Mouse (Mus musculus): ENCODE data around the gene Brwd1. TPM values are rescaled to one million over a fixed set of nuclear protein-coding genes. Genes with fewer than 3 reads are reported as not detected.

Gene Brwd1
- polyA plus RNA-seq, 1 experiment from 2014 or later, result 97.7 TPM

DNA sequence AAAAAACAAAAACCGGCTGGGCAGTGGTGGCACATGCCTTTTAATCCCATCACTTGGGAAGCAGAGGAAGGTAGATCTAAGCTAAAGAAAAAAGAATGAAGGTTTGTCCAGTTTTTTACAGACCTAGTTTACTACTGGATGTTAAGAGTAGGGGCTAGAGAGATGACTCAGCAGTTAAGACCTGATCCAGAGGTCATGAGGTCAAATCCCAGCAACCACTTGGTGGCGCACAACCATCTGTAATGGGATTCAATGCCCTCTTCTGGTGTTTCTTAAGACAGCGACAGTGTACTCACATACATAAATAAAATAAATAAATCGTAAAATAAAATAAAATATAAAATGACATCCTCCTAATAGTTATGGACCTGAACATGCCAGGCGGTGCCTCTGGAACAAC lies 38.2 kb downstream of the Brwd1 start:
- H3K27ac ChIP-seq (ENCODE audit: low read depth, low read length), result no peak overlapping the region
- 62% methylated on average over 5 of the region's 5 CpGs for WGBS (ENCODE audit: insufficient replicate concordance)
- H3K4me3 ChIP-seq (ENCODE audit: low read depth, low read length), result no peak overlapping the region
- H3K27me3 ChIP-seq (ENCODE audit: control insufficient read depth, insufficient read depth, low read length), result no peaks in the 10 kb centered on the region
- H3K4me2 ChIP-seq, result no peak overlapping the region
- peaks cover 34% of the 10 kb centered on the region for H3K36me3 ChIP-seq (ENCODE audit: control insufficient read depth, insufficient read depth, low read length)
- no peaks in the 10 kb centered on the region for H3K4me1 ChIP-seq (ENCODE audit: control insufficient read depth, insufficient read depth, low read length)
- H3K9me3 ChIP-seq (replicated peaks; ENCODE audit: control insufficient read depth, low read length), result no peaks in the 10 kb centered on the region
- no peak for ATAC-seq (replicated peaks; ENCODE audit: insufficient number of reproducible peaks, low FRiP score, low TSS enrichment)
- H3K9ac ChIP-seq (ENCODE audit: low read depth, low read length), result no peak overlapping the region

DNA sequence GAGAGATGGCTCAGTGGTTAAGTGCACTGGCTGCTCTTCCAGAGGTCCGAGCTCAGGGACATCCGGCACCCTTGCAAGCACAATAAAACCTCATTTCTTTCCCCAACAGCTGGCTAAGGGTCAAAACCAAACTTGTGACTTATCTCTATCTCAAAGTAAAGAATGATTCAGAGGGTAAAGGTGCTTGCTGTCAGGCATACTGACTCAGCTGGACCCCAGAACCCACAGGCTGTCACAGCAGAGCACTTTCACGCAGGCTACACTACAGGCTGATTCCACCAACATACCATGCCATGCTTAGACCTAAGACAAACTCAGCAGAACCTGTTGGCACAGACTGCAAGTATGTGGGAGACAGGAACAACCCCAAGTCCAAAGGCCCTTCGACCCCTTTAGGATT lies 41.6 kb downstream of the Brwd1 start:
- WGBS (ENCODE audit: insufficient replicate concordance), result 93% methylated on average over 4 of the region's 4 CpGs
- H3K27ac ChIP-seq (ENCODE audit: low read depth, low read length), result no peak overlapping the region
- peaks cover 51% of the 10 kb centered on the region for H3K36me3 ChIP-seq (ENCODE audit: control insufficient read depth, insufficient read depth, low read length)
- H3K9ac ChIP-seq (ENCODE audit: low read depth, low read length), result no peak overlapping the region
- H3K4me1 ChIP-seq (ENCODE audit: control insufficient read depth, insufficient read depth, low read length), result no peaks in the 10 kb centered on the region
- no peaks in the 10 kb centered on the region for H3K9me3 ChIP-seq (replicated peaks; ENCODE audit: control insufficient read depth, low read length)
- H3K4me3 ChIP-seq (ENCODE audit: low read depth, low read length), result no peak overlapping the region
- no peaks in the 10 kb centered on the region for H3K27me3 ChIP-seq (ENCODE audit: control insufficient read depth, insufficient read depth, low read length)
- ATAC-seq (replicated peaks; ENCODE audit: insufficient number of reproducible peaks, low FRiP score, low TSS enrichment), result no peak
- no peak overlapping the region for H3K4me2 ChIP-seq

DNA sequence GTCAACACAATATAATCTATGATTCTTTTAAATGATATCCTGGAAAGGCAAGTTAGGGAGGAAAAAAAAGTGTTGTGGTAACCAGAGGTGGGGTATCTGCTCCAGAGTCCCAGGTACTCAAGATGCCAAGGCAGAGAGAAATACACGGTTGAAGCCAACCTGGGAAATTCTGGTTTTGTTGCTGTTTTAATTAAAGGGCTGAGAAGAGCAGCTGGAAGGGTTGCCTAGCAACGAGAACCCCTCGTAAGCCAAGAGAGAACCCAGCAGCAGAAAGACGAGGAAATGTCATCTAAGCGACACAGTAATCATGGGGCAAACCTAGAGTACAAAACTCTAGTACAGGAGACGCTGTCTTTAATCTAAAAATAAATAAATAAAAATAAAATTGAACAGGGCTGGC lies 42.8 kb downstream of the Brwd1 start:
- Histone ChIP-seq H3K36me3 (ENCODE audit: control insufficient read depth, insufficient read depth, low read length) (peaks cover 57% of the 10 kb centered on the region), H3K27me3 (ENCODE audit: control insufficient read depth, insufficient read depth, low read length) (no peaks in the 10 kb centered on the region), H3K27ac (ENCODE audit: low read depth, low read length) (no peak overlapping the region), H3K4me1 (ENCODE audit: control insufficient read depth, insufficient read depth, low read length) (no peaks in the 10 kb centered on the region), H3K4me2 (no peak overlapping the region), H3K4me3 (ENCODE audit: low read depth, low read length) (no peak overlapping the region), H3K9me3 (replicated peaks; ENCODE audit: control insufficient read depth, low read length) (no peaks in the 10 kb centered on the region), H3K9ac (ENCODE audit: low read depth, low read length) (no peak overlapping the region)
- no peak for ATAC-seq (replicated peaks; ENCODE audit: insufficient number of reproducible peaks, low FRiP score, low TSS enrichment)
- 81% methylated on average over 6 of the region's 6 CpGs for WGBS (ENCODE audit: insufficient replicate concordance)

DNA sequence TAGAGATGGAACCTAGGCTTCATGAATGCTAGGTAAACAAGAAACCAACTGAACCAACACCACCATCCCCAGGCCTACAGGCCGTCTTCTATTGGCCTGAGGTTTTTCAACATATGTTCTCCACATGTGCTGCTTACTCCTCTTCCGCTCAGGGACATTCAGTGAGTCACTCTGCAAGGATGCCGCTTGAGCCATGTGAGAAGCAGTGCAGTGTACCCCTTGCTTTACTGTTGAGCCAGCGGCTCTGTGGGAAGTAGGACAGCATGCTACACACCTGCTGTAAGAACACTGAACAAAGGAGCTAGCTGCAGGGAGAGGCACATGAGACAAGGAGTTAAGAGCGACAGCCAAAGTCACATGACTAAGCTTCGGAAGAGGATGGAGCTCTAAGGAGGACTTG lies 47.9 kb downstream of the Brwd1 start:
- ATAC-seq (replicated peaks; ENCODE audit: insufficient number of reproducible peaks, low FRiP score, low TSS enrichment), result no peak
- H3K27ac ChIP-seq (ENCODE audit: low read depth, low read length), result no peak overlapping the region

DNA sequence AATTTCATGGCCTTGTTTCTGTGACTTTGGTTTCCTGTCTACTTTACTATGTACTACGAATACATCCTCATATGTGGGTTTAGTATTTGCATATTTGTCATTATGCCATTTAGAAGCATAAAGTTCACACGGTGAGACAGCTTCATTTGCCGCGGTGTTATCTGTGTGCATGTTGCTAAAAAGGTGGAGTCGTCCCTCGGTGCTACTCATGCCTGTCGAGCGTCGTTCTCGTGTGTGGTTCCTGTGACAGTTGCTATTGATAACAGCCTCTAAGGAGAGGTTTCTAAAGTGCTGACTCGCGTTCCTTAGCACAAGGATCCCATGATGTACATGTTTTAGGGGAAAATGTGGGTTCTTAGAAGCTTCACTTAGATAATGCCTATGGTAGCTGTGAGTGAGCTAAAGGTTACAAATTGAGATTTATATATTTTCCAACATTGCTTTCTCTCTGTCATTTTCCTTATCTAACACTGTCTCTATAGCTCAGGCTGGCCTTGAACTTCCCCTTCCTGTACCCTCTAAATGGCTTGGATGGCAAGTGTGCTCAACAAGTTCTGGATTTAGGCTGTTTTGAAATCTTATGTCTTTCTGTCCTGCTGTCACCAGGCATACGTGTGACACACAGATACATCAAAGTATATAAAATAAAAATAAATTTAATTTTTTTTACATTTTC lies 49.8 kb downstream of the Brwd1 start:
- 55% methylated on average over 13 of the region's 13 CpGs for WGBS (ENCODE audit: insufficient replicate concordance)
- Histone ChIP-seq H3K4me1 (ENCODE audit: control insufficient read depth, insufficient read depth, low read length) (no peaks in the 10 kb centered on the region), H3K27ac (ENCODE audit: low read depth, low read length) (no peak overlapping the region), H3K36me3 (ENCODE audit: control insufficient read depth, insufficient read depth, low read length) (peaks cover 52% of the 10 kb centered on the region), H3K27me3 (ENCODE audit: control insufficient read depth, insufficient read depth, low read length) (no peaks in the 10 kb centered on the region), H3K9me3 (replicated peaks; ENCODE audit: control insufficient read depth, low read length) (no peaks in the 10 kb centered on the region), H3K9ac (ENCODE audit: low read depth, low read length) (no peak overlapping the region), H3K4me2 (no peak overlapping the region), H3K4me3 (ENCODE audit: low read depth, low read length) (no peak overlapping the region)
- no peak for ATAC-seq (replicated peaks; ENCODE audit: insufficient number of reproducible peaks, low FRiP score, low TSS enrichment)

More for the DNA sequence above, 47.9 kb downstream of the Brwd1 start:
- no peaks in the 10 kb centered on the region for H3K9me3 ChIP-seq (replicated peaks; ENCODE audit: control insufficient read depth, low read length)
- no peaks in the 10 kb centered on the region for H3K27me3 ChIP-seq (ENCODE audit: control insufficient read depth, insufficient read depth, low read length)
- no peak overlapping the region for H3K4me2 ChIP-seq
- H3K9ac ChIP-seq (ENCODE audit: low read depth, low read length), result no peak overlapping the region
- H3K36me3 ChIP-seq (ENCODE audit: control insufficient read depth, insufficient read depth, low read length), result peaks cover 56% of the 10 kb centered on the region
- 88% methylated on average over 6 of the region's 6 CpGs for WGBS (ENCODE audit: insufficient replicate concordance)
- no peak overlapping the region for H3K4me3 ChIP-seq (ENCODE audit: low read depth, low read length)
- H3K4me1 ChIP-seq (ENCODE audit: control insufficient read depth, insufficient read depth, low read length), result no peaks in the 10 kb centered on the region

DNA sequence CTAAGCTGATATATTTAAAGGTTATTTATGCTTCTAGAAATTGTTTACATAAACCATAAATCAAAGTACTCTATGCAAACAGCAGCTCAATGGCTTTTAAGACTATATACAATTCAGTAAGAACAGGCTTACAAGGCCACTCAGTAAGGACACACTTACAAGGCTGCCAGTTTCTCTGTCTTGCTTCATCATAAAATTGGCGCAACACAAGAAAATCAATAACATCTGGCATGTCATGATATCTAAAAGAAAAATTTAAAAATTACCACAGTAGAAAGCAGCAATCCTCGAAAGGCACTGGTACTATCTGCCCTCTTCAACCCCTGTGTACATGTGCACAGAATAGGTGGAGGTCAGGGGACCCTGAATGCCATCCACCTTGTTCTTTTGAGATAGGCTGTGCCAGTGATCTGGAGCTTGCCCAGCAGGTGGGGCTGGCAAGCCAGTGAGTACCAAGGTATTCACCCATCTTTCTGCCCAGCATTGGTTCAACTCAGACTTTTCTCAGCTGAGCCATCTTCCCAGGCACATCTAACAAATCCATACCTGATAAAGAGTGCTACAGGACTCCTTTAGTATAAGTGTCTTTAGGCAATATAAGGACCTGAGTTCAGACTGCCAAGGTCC lies 51.7 kb downstream of the Brwd1 start:
- no peak for ATAC-seq (replicated peaks; ENCODE audit: insufficient number of reproducible peaks, low FRiP score, low TSS enrichment)
- no peaks in the 10 kb centered on the region for H3K4me1 ChIP-seq (ENCODE audit: control insufficient read depth, insufficient read depth, low read length)
- no peaks in the 10 kb centered on the region for H3K9me3 ChIP-seq (replicated peaks; ENCODE audit: control insufficient read depth, low read length)

DNA sequence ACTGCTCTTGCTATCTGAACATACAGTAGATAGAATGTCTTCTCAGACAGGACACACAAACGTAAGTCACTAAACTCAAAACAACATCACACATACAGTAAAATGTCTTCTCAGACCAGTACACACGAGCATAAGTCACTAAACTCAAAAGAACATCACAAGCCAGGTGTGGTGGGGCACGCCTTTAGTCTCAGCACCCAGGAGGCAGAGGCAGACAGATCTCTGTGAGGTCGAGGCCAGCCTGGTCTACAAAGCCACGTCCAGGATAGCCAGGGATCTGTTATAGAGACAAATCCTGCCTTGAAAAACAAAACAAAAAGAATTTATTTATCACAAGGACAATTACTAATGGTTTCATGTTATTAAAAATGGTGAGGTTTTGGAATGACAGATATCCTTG lies 56.1 kb downstream of the Brwd1 start:
- WGBS (ENCODE audit: insufficient replicate concordance), result 84% methylated on average over 5 of the region's 5 CpGs
- H3K4me3 ChIP-seq (ENCODE audit: low read depth, low read length), result no peak overlapping the region
- no peaks in the 10 kb centered on the region for H3K9me3 ChIP-seq (replicated peaks; ENCODE audit: control insufficient read depth, low read length)
- H3K36me3 ChIP-seq (ENCODE audit: control insufficient read depth, insufficient read depth, low read length), result peaks cover 33% of the 10 kb centered on the region
- no peaks in the 10 kb centered on the region for H3K4me1 ChIP-seq (ENCODE audit: control insufficient read depth, insufficient read depth, low read length)
- no peak overlapping the region for H3K4me2 ChIP-seq
- H3K9ac ChIP-seq (ENCODE audit: low read depth, low read length), result no peak overlapping the region
- H3K27ac ChIP-seq (ENCODE audit: low read depth, low read length), result no peak overlapping the region
- no peak for ATAC-seq (replicated peaks; ENCODE audit: insufficient number of reproducible peaks, low FRiP score, low TSS enrichment)
- no peaks in the 10 kb centered on the region for H3K27me3 ChIP-seq (ENCODE audit: control insufficient read depth, insufficient read depth, low read length)

More for the DNA sequence above, 51.7 kb downstream of the Brwd1 start:
- H3K9ac ChIP-seq (ENCODE audit: low read depth, low read length), result no peak overlapping the region
- 90% methylated on average over 2 of the region's 2 CpGs for WGBS (ENCODE audit: insufficient replicate concordance)
- H3K4me2 ChIP-seq, result no peak overlapping the region
- no peak overlapping the region for H3K4me3 ChIP-seq (ENCODE audit: low read depth, low read length)
- peaks cover 51% of the 10 kb centered on the region for H3K36me3 ChIP-seq (ENCODE audit: control insufficient read depth, insufficient read depth, low read length)
- no peak overlapping the region for H3K27ac ChIP-seq (ENCODE audit: low read depth, low read length)
- no peaks in the 10 kb centered on the region for H3K27me3 ChIP-seq (ENCODE audit: control insufficient read depth, insufficient read depth, low read length)

DNA sequence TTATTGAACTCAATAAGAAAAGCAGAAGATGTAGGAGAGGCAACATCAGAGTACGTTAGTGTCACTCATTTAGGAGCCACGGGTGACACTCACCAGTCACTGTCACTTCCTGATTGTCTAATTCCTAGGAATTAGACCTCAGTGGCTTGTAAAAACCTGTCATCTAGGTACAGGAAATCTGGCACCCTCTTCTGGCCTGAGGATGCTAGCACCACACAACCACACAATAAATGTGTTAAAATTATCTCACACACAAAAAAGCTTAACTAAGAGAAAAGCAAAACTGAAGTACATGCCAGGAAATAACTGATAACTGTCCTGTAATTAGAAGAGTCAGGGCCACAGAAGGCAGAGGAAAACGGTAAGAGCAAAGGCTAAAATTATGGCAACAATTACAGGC lies 57.1 kb downstream of the Brwd1 start:
- Histone ChIP-seq H3K4me1 (ENCODE audit: control insufficient read depth, insufficient read depth, low read length) (no peaks in the 10 kb centered on the region), H3K9ac (ENCODE audit: low read depth, low read length) (no peak overlapping the region), H3K4me2 (no peak overlapping the region), H3K4me3 (ENCODE audit: low read depth, low read length) (no peak overlapping the region), H3K27me3 (ENCODE audit: control insufficient read depth, insufficient read depth, low read length) (no peaks in the 10 kb centered on the region), H3K36me3 (ENCODE audit: control insufficient read depth, insufficient read depth, low read length) (peaks cover 31% of the 10 kb centered on the region), H3K9me3 (replicated peaks; ENCODE audit: control insufficient read depth, low read length) (no peaks in the 10 kb centered on the region), H3K27ac (ENCODE audit: low read depth, low read length) (no peak overlapping the region)
- 87% methylated on average over 3 of the region's 3 CpGs for WGBS (ENCODE audit: insufficient replicate concordance)
- no peak for ATAC-seq (replicated peaks; ENCODE audit: insufficient number of reproducible peaks, low FRiP score, low TSS enrichment)

DNA sequence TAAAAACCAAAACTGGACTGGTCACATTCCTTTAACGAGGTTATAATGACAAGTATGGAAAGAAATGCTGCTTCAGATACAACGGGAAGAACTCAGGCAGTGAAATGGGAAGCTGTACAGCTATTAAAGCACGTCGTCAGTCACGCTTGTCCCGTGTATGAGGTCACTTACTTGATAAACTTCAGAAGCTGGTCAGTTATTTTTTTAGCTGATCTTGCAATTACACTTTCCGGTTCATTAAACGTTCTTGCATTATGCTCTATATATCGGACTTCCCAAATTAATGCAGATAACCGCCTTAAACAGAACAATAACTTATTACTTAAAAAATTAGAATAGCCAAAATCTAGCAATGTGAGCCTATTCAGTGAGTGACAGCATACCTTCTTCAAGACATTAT lies 61.3 kb downstream of the Brwd1 start:
- no peaks in the 10 kb centered on the region for H3K27me3 ChIP-seq (ENCODE audit: control insufficient read depth, insufficient read depth, low read length)
- H3K4me2 ChIP-seq, result no peak overlapping the region
- no peak for ATAC-seq (replicated peaks; ENCODE audit: insufficient number of reproducible peaks, low FRiP score, low TSS enrichment)
- H3K36me3 ChIP-seq (ENCODE audit: control insufficient read depth, insufficient read depth, low read length), result peaks cover 37% of the 10 kb centered on the region
- H3K27ac ChIP-seq (ENCODE audit: low read depth, low read length), result no peak overlapping the region
- H3K4me1 ChIP-seq (ENCODE audit: control insufficient read depth, insufficient read depth, low read length), result no peaks in the 10 kb centered on the region
- 88% methylated on average over 10 of the region's 10 CpGs for WGBS (ENCODE audit: insufficient replicate concordance)
- H3K9ac ChIP-seq (ENCODE audit: low read depth, low read length), result no peak overlapping the region
- no peaks in the 10 kb centered on the region for H3K9me3 ChIP-seq (replicated peaks; ENCODE audit: control insufficient read depth, low read length)
- no peak overlapping the region for H3K4me3 ChIP-seq (ENCODE audit: low read depth, low read length)
